Mouse (Mus musculus) liver, embryonic 12.5 days (tissue): ENCODE measurements at regions not wholly inside any gene's neighbourhood (a gene's known extent, or its start where the extent isn't known, plus 50 kb on each side); places are given as distances from the start of the nearest gene placed in this dataset.

Experiments
- ATAC-seq: fragments of 200-750 bp; cut with Nextera tagmentation; 2 replicates; pipeline ENCODE4 v1.8.0; 2017; ENCODE audit warnings: moderate number of reproducible peaks, mild to moderate bottlenecking, moderate library complexity
- H3K27ac ChIP-seq: fragments of 300-500 bp; sonication (generic); 2 replicates; pipeline ENCODE4 v1.5.1; 2016; ENCODE audit warnings: mild to moderate bottlenecking
- H3K27me3 ChIP-seq: fragments of 300-500 bp; sonication (generic); replicated peaks from 2 replicates; pipeline ENCODE4 v1.6.1; 2016; ENCODE audit warnings: mild to moderate bottlenecking, moderate library complexity
- H3K36me3 ChIP-seq: fragments of 300-500 bp; sonication (generic); 2 replicates; pipeline ENCODE4 v1.6.1; 2016; ENCODE audit warnings: mild to moderate bottlenecking, moderate library complexity
- H3K4me1 ChIP-seq: fragments of 300-500 bp; sonication (generic); 2 replicates; pipeline ENCODE4 v1.6.1; 2016
- H3K4me2 ChIP-seq: fragments of 300-500 bp; sonication (generic); 2 replicates; pipeline ENCODE4 v1.6.1; 2016; ENCODE audit warnings: mild to moderate bottlenecking, moderate library complexity
- H3K4me3 ChIP-seq: fragments of 300-500 bp; sonication (generic); 2 replicates; pipeline ENCODE4 v1.5.1; 2016; ENCODE audit warnings: mild to moderate bottlenecking, moderate library complexity
- H3K9ac ChIP-seq: fragments of 300-500 bp; sonication (generic); 2 replicates; pipeline ENCODE4 v1.6.1; 2016; ENCODE audit warnings: mild to moderate bottlenecking, moderate library complexity
- H3K9me3 ChIP-seq: fragments of 300-500 bp; sonication (generic); replicated peaks from 2 replicates; pipeline ENCODE4 v1.6.1; 2016; ENCODE audit warnings: mild to moderate bottlenecking, moderate library complexity
- WGBS: fragments of 180-500 bp; shearing (Covaris S2); methylation state at CpG from one replicate; pipeline ENCODE4 v1.1.7; 2016; ENCODE audit not compliant: insufficient replicate concordance; 5-methylcytosine and 5-hydroxymethylcytosine counted together

- WGBS: 76% methylated on average over 6 of the region's 6 CpGs
- Histone ChIP-seq H3K4me2 (no peak overlapping the region), H3K27ac (no peak overlapping the region), H3K9ac (no peak overlapping the region), H3K36me3 (no peaks in the 10 kb centered on the region), H3K4me3 (no peak overlapping the region), H3K9me3 (no peaks in the 10 kb centered on the region), H3K27me3 (no peaks in the 10 kb centered on the region), H3K4me1 (no peaks in the 10 kb centered on the region)
- ATAC-seq: no peak
Measured at GRCm38 (mm10) chr10:25064701-25065362, 137.5 kb upstream of the Arg1 start.

- H3K9me3 ChIP-seq: no peaks in the 10 kb centered on the region
- no peaks in the 10 kb centered on the region for H3K36me3 ChIP-seq
- no peak overlapping the region for H3K9ac ChIP-seq
- WGBS: 54% methylated on average over 13 of the region's 13 CpGs
- no peak for ATAC-seq
- H3K27me3 ChIP-seq: no peaks in the 10 kb centered on the region
- H3K4me2 ChIP-seq: no peak overlapping the region
- H3K4me3 ChIP-seq: no peak overlapping the region
- no peak overlapping the region for H3K27ac ChIP-seq
- H3K4me1 ChIP-seq: no peaks in the 10 kb centered on the region
Measured at GRCm38 (mm10) chr10:25061402-25062055, 134.2 kb upstream of the Arg1 start.

- Histone ChIP-seq H3K36me3 (no peaks in the 10 kb centered on the region), H3K27me3 (no peaks in the 10 kb centered on the region), H3K4me1 (no peaks in the 10 kb centered on the region), H3K9ac (no peak overlapping the region), H3K4me3 (no peak overlapping the region), H3K27ac (no peak overlapping the region), H3K4me2 (no peak overlapping the region), H3K9me3 (no peaks in the 10 kb centered on the region)
- 76% methylated on average over 11 of the region's 11 CpGs for WGBS
- ATAC-seq: no peak
Measured at GRCm38 (mm10) chr10:25058694-25059093, 131.4 kb upstream of the Arg1 start.

- Histone ChIP-seq H3K4me3 (no peak overlapping the region), H3K9me3 (no peaks in the 10 kb centered on the region), H3K4me2 (no peak overlapping the region), H3K9ac (no peak overlapping the region), H3K27me3 (no peaks in the 10 kb centered on the region), H3K27ac (no peak overlapping the region), H3K36me3 (no peaks in the 10 kb centered on the region), H3K4me1 (no peaks in the 10 kb centered on the region)
- ATAC-seq: no peak
- 57% methylated on average over 3 of the region's 3 CpGs for WGBS
Measured at GRCm38 (mm10) chr10:25051998-25052397, 124.7 kb upstream of the Arg1 start.

GRCm38 (mm10) chr10:25051368-25051874 lies 124.1 kb upstream of the Arg1 start:
- Histone ChIP-seq H3K36me3 (no peaks in the 10 kb centered on the region), H3K4me1 (no peaks in the 10 kb centered on the region), H3K4me2 (no peak overlapping the region), H3K27me3 (no peaks in the 10 kb centered on the region), H3K9ac (no peak overlapping the region), H3K4me3 (no peak overlapping the region), H3K27ac (no peak overlapping the region), H3K9me3 (no peaks in the 10 kb centered on the region)
- ATAC-seq: no peak
- WGBS: 63% methylated on average over 5 of the region's 5 CpGs

DNA sequence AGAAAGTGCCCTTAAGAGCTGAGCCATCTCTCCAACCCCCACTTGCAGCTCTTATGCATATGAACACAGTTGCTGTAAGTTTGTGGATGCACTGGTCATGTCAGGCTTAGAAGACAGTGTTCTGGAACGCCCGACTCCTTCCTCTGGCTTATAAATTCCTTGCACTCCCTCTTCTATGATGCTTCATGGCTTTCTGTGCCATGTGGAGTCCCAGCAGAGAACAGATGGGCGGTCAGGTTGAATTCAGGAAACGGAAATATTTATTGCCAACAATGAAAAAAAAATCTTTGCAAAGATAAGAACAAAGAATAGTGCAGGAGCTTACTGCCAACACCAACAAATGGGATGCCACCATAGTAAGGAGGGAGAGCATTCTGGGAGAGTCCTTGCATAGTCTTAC lies 113.9 kb upstream of the Arg1 start:
- Histone ChIP-seq H3K27me3 (no peaks in the 10 kb centered on the region), H3K4me2 (no peak overlapping the region), H3K9me3 (no peaks in the 10 kb centered on the region), H3K36me3 (no peaks in the 10 kb centered on the region), H3K4me1 (no peaks in the 10 kb centered on the region), H3K27ac (no peak overlapping the region), H3K9ac (no peak overlapping the region), H3K4me3 (no peak overlapping the region)
- 76% methylated on average over 4 of the region's 4 CpGs for WGBS
- no peak for ATAC-seq

GRCm38 (mm10) chr10:25039926-25040325 lies 112.6 kb upstream of the Arg1 start:
- Histone ChIP-seq H3K36me3 (no peaks in the 10 kb centered on the region), H3K4me2 (no peak overlapping the region), H3K4me1 (no peaks in the 10 kb centered on the region), H3K27me3 (no peaks in the 10 kb centered on the region), H3K9ac (no peak overlapping the region), H3K4me3 (no peak overlapping the region), H3K9me3 (no peaks in the 10 kb centered on the region), H3K27ac (no peak overlapping the region)
- WGBS: 83% methylated on average over 3 of the region's 3 CpGs
- no peak for ATAC-seq

DNA sequence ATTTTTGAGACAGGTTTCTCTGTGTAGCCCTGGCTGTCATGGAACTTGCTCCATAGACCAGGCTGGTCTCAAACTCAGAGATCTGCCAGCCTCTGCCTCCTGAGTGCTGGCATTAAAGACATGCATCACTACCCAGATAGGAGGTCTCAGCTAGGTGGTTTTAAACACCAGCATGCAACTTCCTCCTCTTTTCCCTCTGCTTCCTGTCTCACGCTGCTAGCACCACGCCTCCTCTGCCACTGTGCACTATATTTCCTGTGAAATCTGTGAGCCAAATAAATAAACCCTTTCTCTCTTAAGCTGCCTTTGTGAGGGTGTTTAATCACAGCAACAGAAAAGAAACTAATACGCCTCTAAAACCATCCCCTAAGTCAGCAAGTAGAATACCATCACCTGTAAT lies 109.6 kb upstream of the Arg1 start:
- no peak for ATAC-seq
- Histone ChIP-seq H3K4me3 (no peak overlapping the region), H3K9me3 (no peaks in the 10 kb centered on the region), H3K4me2 (no peak overlapping the region), H3K4me1 (no peaks in the 10 kb centered on the region), H3K9ac (no peak overlapping the region), H3K36me3 (no peaks in the 10 kb centered on the region), H3K27me3 (no peaks in the 10 kb centered on the region), H3K27ac (no peak overlapping the region)
- 51% methylated on average over 3 of the region's 3 CpGs for WGBS

DNA sequence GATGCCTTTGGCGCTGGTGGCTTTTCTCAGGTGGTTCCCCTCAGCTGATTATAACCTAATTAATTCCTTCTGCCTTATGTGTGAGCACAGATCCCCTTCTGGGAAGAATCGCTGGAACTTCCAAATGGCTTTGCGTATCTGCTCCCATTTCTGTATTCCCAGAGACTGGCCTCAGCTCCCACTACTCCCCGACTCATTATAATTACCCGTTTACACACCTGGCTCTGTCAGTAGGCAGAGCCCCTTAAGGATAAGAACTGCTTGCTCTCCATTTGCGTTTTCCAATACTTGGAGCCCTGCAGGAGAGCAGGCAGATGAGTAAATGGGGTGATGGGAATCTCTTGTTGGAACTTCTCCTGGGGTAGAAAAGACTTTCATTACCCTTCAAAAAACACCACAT lies 108.1 kb upstream of the Arg1 start:
- no peak overlapping the region for H3K9ac ChIP-seq
- no peaks in the 10 kb centered on the region for H3K36me3 ChIP-seq
- no peaks in the 10 kb centered on the region for H3K9me3 ChIP-seq
- no peaks in the 10 kb centered on the region for H3K4me1 ChIP-seq
- H3K4me2 ChIP-seq: no peak overlapping the region
- no peak overlapping the region for H3K4me3 ChIP-seq
- H3K27ac ChIP-seq: no peak overlapping the region
- WGBS: 75% methylated on average over 6 of the region's 6 CpGs
- no peak for ATAC-seq
- H3K27me3 ChIP-seq: no peaks in the 10 kb centered on the region

GRCm38 (mm10) chr10:25032625-25033024 lies 105.3 kb upstream of the Arg1 start:
- no peak overlapping the region for H3K9ac ChIP-seq
- H3K9me3 ChIP-seq: no peaks in the 10 kb centered on the region
- H3K4me3 ChIP-seq: no peak overlapping the region
- ATAC-seq: no peak
- H3K27me3 ChIP-seq: no peaks in the 10 kb centered on the region
- H3K4me2 ChIP-seq: no peak overlapping the region
- no peak overlapping the region for H3K27ac ChIP-seq
- no peaks in the 10 kb centered on the region for H3K4me1 ChIP-seq
- 64% methylated on average over 1 of the region's 1 CpGs for WGBS
- H3K36me3 ChIP-seq: no peaks in the 10 kb centered on the region

DNA sequence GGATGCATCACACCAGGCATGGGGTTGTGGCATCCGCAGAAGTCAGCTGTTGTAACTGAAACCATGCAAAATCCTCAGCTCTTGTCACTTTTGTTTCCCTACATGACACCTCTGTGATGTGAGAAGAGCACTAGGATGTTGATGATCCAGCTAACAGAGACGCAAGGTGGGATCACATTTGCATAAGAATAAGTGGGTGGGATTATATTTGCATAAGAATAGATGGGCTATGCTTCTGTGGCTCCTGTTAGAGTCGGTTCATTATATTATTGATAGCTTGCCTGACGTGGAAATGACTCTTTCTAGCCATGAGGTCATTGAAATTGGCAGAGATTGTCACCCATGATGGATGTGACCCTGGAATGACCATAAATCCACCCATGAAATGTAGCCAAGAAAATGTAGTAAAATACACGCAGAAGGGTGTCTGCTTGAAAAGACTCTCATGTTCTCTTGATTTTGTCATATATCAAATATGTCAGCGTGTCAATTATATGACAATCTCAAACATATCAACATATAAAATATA lies 102.2 kb upstream of the Arg1 start:
- no peak overlapping the region for H3K4me3 ChIP-seq
- no peaks in the 10 kb centered on the region for H3K27me3 ChIP-seq
- no peak overlapping the region for H3K27ac ChIP-seq
- no peaks in the 10 kb centered on the region for H3K9me3 ChIP-seq
- no peaks in the 10 kb centered on the region for H3K36me3 ChIP-seq
- H3K4me2 ChIP-seq: no peak overlapping the region
- no peak for ATAC-seq
- WGBS: 54% methylated on average over 6 of the region's 6 CpGs
- no peaks in the 10 kb centered on the region for H3K4me1 ChIP-seq
- no peak overlapping the region for H3K9ac ChIP-seq

DNA sequence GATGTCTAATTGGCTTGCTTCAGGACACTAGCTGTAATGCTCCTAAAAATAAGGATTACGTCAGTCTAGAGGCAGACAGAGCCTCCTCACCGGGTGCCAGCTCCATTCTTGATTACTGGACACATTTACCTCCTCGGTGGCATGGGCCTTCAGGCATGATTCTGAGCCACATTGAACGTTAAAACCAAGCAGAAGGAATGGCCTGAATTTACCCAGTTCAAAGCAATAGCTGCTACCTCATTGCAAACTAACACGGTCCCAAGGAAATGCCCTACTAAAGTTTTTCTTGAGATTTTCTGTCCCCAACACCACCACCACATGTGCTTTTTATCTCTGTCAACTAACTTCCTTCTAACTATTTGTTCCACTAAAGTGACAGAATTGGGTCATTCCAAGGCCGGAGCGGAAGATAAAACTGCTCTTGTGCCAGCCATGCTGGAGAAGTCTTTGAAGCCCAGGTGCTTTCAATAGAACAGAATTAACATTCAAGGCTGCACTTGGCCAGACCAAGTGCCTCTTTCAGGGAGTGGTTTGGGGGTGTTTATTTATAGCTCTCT lies 96.4 kb upstream of the Arg1 start:
- WGBS: 56% methylated on average over 7 of the region's 7 CpGs
- H3K4me1 ChIP-seq: no peaks in the 10 kb centered on the region
- ATAC-seq: no peak
- H3K9me3 ChIP-seq: no peaks in the 10 kb centered on the region
- H3K27ac ChIP-seq: no peak overlapping the region
- H3K4me2 ChIP-seq: no peak overlapping the region
- H3K36me3 ChIP-seq: no peaks in the 10 kb centered on the region
- H3K9ac ChIP-seq: no peak overlapping the region
- no peak overlapping the region for H3K4me3 ChIP-seq
- no peaks in the 10 kb centered on the region for H3K27me3 ChIP-seq
